Mouse (Mus musculus) midbrain, embryonic 15.5 days (tissue): ENCODE results near the gene 9930104L06Rik. TPM values are rescaled to one million over a fixed set of nuclear protein-coding genes. Genes with fewer than 3 reads are reported as not detected.
"Not testable (repeated sequence)": the region's sequence is repeated elsewhere in the genome, so short reads cannot be mapped to it uniquely, and the experiment has no call there.

ENCODE experiments used
- ATAC-seq: fragments of 200-750 bp; cut with Nextera tagmentation; replicated peaks from 2 replicates; pipeline ENCODE4 v1.8.0; 2017; ENCODE audit warnings: moderate TSS enrichment
- H3K27ac ChIP-seq: fragments of 300-500 bp; sonication (generic); 2 replicates; pipeline ENCODE4 v1.5.1; 2015; ENCODE audit warnings: mild to moderate bottlenecking, inconsistent platforms
- H3K27me3 ChIP-seq: fragments of 300-500 bp; sonication (generic); replicated peaks from 2 replicates; pipeline ENCODE4 v1.6.1; 2015; ENCODE audit warnings: inconsistent platforms
- H3K36me3 ChIP-seq: fragments of 300-500 bp; sonication (generic); replicated peaks from 2 replicates; pipeline ENCODE4 v1.6.1; 2015; ENCODE audit warnings: inconsistent platforms
- H3K4me1 ChIP-seq: fragments of 300-500 bp; sonication (generic); 2 replicates; pipeline ENCODE4 v1.6.1; 2015; ENCODE audit warnings: inconsistent platforms
- H3K4me2 ChIP-seq: fragments of 300-500 bp; sonication (generic); 2 replicates; pipeline ENCODE4 v1.6.1; 2015; ENCODE audit warnings: inconsistent platforms, mild to moderate bottlenecking, moderate library complexity
- H3K4me3 ChIP-seq: fragments of 300-500 bp; sonication (generic); 2 replicates; pipeline ENCODE4 v1.5.1; 2015; ENCODE audit warnings: mild to moderate bottlenecking, inconsistent platforms
- H3K9ac ChIP-seq: fragments of 300-500 bp; sonication (generic); 2 replicates; pipeline ENCODE4 v1.6.1; 2015; ENCODE audit warnings: mild to moderate bottlenecking, inconsistent platforms
- H3K9me3 ChIP-seq: fragments of 300-500 bp; sonication (generic); 2 replicates; pipeline ENCODE4 v1.6.1; 2016; ENCODE audit warnings: inconsistent platforms
- WGBS: fragments of 180-500 bp; shearing (Covaris S2); methylation state at CpG from one replicate; pipeline ENCODE4 v1.1.7; 2015; ENCODE audit warnings: mixed read lengths; 5-methylcytosine and 5-hydroxymethylcytosine counted together
- polyA plus RNA-seq: library from polyadenylated mRNA; unstranded; fragments of >200 nt; fragmentation: Nextera tagmentation; extraction: Ambion mirVana; gene quantifications from 2 replicates; pipeline ENCODE4 v1.2.1, GENCODE M21; 2015

9930104L06Rik gene
- polyA plus RNA-seq, 1 experiment from 2014 or later: 16.9 TPM

DNA sequence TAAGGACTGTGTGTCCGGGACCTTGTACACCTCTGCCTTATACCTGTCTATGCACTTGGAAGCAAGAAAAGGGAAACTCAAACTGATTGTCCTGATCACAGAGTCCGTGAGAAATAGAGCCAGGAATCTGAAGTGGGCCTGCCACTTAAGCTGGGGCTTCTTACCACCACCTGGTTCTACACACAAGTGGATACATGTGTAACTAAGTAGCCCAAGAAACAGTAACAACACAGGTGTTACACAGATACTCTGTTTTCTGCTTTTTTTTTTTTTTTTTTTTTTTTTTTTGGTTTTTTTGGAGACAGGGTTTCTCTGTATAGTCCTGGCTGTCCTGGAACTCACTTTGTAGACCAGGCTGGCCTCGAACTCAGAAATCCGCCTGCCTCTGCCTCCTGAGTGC is 2.4 kb downstream of the 9930104L06Rik start, which contains the start of gene Cdca8:
TSS of gene Cdca8 (minus strand) at position 101 of the 400 bp plus-strand sequence.
- H3K4me2 ChIP-seq, ATAC-seq, H3K9me3 ChIP-seq, H3K27me3 ChIP-seq, H3K9ac ChIP-seq, H3K4me3 ChIP-seq, H3K27ac ChIP-seq: not testable (repeated sequence)
- H3K36me3 ChIP-seq: peaks cover 18% of the 10 kb centered on the region; the same call in 1 of the 2 replicates
- H3K4me1 ChIP-seq: peaks cover 23% of the 10 kb centered on the region
- 95% methylated on average over 4 of the region's 4 CpGs for WGBS

DNA sequence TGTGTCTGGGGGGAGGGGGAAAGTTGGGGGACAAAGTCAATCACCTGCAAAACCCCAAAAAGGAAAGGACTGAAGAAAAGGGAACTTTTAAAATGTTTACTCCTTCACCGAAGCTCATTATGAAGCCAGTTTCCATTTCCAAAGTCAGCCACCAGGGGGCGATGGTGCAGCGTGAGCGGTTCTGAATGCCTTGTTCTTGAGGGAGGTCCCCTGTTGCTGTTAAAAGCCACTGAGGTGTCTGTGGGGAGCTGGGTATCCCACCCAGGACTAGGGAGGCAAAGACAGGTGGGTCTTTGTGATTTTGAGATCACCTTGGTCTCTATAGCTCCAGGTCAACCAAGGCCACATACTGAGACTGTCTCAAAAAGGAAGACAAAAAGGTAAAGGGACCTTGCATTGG is 6.2 kb downstream of the 9930104L06Rik start:
- no peak overlapping the region for H3K27ac ChIP-seq
- H3K36me3 ChIP-seq: peaks cover 18% of the 10 kb centered on the region; the same call in 1 of the 2 replicates
- no peaks in the 10 kb centered on the region for H3K9me3 ChIP-seq
- H3K4me2 ChIP-seq: no peak overlapping the region
- H3K4me3 ChIP-seq: no peak overlapping the region
- 6% methylated on average over 4 of the region's 4 CpGs for WGBS
- no peak overlapping the region for H3K9ac ChIP-seq
- no peak for ATAC-seq
- no peaks in the 10 kb centered on the region for H3K27me3 ChIP-seq
- H3K4me1 ChIP-seq: peaks cover 4% of the 10 kb centered on the region

DNA sequence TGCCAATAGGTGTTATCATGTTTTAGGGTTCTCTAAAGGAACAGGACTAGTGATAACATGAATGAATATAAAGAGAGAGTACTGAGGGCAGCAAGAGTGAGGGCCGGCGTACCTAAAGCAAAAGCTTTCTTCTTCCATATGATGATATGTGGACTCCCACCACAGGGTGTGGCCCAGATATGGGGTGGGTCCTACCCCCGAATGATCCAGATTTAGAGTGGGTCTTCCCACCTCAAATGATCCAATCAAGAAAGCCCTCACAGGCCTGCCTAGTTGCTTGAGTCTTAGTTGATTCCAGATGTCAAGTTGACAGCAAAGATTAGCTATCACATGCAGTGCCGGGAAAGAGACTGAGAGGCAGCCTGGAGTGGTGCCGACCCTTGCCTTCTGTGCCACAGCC is 6.9 kb downstream of the 9930104L06Rik start:
- Histone ChIP-seq H3K27me3 (no peaks in the 10 kb centered on the region), H3K27ac (no peak overlapping the region), H3K9ac (no peak overlapping the region), H3K9me3 (no peaks in the 10 kb centered on the region), H3K4me2 (no peak overlapping the region), H3K4me3 (no peak overlapping the region), H3K4me1 (no peaks in the 10 kb centered on the region), H3K36me3 (peaks cover 13% of the 10 kb centered on the region; the same call in 1 of the 2 replicates)
- ATAC-seq: no peak
- whole genome bisulfite sequencing: 82% methylated on average over 5 of the region's 5 CpGs

DNA sequence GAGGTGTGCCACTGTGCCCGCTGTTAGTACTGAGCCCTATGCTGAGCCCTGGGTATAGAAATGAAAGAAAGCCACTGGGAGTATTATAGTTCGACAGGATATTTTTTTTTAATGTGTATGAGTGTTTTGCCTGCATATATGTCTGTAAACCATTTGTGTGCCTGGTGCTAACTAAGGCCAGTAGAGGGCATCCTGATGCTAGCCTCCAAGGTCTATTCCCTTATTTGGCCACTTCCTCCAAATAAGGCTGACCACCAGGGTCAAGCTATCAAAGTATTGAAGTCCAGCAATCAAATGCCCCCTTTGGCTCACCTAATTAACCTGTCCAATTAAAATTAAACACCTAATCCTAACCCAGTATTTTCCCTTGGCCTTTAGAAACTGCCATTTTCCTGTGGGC is 8.1 kb downstream of the 9930104L06Rik start:
- Histone ChIP-seq H3K9me3 (no peaks in the 10 kb centered on the region), H3K4me1 (no peaks in the 10 kb centered on the region), H3K27me3 (no peaks in the 10 kb centered on the region), H3K27ac (no peak overlapping the region), H3K4me3 (no peak overlapping the region), H3K4me2 (no peak overlapping the region), H3K9ac (no peak overlapping the region), H3K36me3 (peaks cover 13% of the 10 kb centered on the region; the same call in 1 of the 2 replicates)
- no peak for ATAC-seq
- WGBS: 60% methylated on average over 2 of the region's 2 CpGs

DNA sequence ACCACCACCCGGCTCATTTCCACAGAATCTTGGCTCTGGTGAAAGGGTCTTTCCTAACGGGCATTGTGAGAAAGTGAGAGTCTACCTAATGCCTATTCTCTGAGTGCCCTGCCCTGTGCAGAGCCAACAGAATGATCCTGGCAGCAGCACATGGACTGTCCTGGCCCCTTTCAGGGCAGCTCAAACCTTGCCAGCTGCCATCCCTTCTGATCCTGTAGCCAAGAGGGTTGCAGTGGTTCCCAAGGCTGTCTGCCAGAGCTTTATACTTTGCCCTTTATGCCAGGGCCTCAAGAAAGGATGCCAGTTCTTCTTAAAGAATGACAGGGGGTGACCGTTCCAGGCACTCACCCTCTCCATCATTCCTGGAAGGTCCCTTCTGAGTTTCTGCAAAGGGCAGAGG is 12.6 kb downstream of the 9930104L06Rik start:
- WGBS: 79% methylated on average over 3 of the region's 3 CpGs

DNA sequence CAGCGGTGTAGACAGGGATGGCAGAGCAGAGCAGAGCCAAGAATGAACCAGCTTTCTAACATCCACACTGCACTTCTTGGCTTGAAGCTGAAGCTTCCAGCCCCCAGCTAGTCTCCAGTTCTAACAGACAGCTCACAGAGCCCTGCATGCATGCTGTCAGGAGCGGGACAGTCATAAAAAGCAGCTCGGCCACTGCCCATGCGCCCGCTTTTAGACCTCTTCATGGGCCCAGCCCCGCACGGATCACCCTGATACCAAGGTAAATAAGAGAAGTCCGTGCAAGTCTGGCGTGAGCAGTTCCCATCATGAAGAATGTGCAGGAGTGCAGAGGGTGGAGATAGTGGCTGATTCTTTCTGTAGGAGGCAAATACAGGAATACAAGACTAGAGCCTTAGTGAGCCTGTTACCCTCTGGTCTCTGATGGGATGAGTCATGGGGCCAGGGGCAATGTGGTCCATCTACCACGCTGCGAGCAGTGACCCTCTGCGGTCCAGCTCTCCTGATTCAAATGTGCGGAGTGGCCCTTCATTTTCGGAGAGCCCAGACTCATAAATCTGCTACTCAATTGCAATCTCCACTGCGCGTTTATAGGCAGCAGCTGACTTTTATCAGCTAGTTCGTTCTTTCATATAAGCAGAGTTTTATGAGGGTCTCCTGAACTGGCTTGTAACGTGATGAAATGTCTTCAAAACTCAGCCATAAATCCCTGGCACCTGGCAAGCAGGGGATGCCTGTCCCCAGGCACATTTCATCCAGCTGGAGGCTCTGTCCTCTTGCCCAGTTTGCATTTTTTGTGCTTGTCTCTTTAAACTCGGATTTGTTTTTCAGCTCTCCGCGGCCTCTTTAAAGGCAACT is 13.6 kb downstream of the 9930104L06Rik start:
- Histone ChIP-seq H3K36me3 (no peaks in the 10 kb centered on the region), H3K4me1 (no peaks in the 10 kb centered on the region), H3K4me2 (no peak overlapping the region), H3K4me3 (no peak overlapping the region), H3K9me3 (no peaks in the 10 kb centered on the region), H3K9ac (no peak overlapping the region), H3K27ac (no peak overlapping the region), H3K27me3 (no peaks in the 10 kb centered on the region)
- ATAC-seq: no peak
- WGBS: 89% methylated on average over 21 of the region's 21 CpGs

More for the DNA sequence above, 12.6 kb downstream of the 9930104L06Rik start:
- Histone ChIP-seq H3K4me2 (no peak overlapping the region), H3K4me1 (no peaks in the 10 kb centered on the region), H3K27me3 (no peaks in the 10 kb centered on the region), H3K36me3 (no peaks in the 10 kb centered on the region), H3K4me3 (no peak overlapping the region), H3K9me3 (no peaks in the 10 kb centered on the region), H3K27ac (no peak overlapping the region), H3K9ac (no peak overlapping the region)
- no peak for ATAC-seq

DNA sequence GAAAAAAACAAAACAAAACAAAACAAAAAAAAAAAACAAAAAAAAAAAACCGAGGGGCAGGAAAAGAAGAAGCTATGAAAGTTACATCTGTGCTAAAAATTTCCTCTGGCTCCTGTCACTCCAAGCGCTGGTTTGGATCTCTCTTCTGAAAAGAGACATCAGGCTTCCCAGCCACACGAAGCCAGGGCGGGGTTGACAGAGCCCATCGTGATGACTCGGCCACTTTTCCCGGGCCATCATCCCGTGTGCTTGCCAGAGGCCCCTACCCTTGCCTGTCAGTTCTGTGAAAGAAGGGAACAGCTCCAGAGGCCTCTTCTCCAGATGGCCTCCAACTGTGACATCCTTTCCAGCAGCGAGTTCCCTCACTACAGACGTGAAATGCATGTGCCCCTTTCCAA is 14.2 kb downstream of the 9930104L06Rik start:
- WGBS: 50% methylated on average over 10 of the region's 10 CpGs
- Histone ChIP-seq H3K4me1 (no peaks in the 10 kb centered on the region), H3K27me3 (no peaks in the 10 kb centered on the region), H3K36me3 (no peaks in the 10 kb centered on the region), H3K9ac (no peak overlapping the region), H3K4me2 (no peak overlapping the region), H3K4me3 (no peak overlapping the region), H3K27ac (no peak overlapping the region), H3K9me3 (no peaks in the 10 kb centered on the region)
- ATAC-seq: no peak

DNA sequence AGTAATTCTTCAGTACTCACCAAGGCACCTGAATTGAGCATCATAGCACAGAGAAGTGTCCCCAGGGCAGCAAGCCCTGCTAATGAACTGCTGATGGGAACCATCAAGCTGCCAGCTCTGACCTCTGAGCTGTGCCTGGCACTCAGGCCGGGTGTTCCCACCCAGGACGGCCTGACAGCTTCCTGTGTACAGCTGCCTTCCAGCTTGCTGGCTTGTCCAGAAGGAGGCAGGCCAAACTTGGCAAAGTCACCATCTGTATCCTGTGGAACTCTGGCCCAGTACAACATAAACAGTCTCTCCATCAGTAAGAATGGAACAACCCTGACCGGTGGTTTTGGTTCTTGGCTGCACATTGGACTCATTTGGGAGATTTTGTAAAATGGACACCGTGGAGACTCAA is 16.7 kb downstream of the 9930104L06Rik start:
- Histone ChIP-seq H3K27ac (no peak overlapping the region), H3K4me2 (no peak overlapping the region), H3K4me1 (no peaks in the 10 kb centered on the region), H3K36me3 (no peaks in the 10 kb centered on the region), H3K9ac (no peak overlapping the region), H3K27me3 (no peaks in the 10 kb centered on the region), H3K9me3 (no peaks in the 10 kb centered on the region), H3K4me3 (no peak overlapping the region)
- no peak for ATAC-seq
- 76% methylated on average over 4 of the region's 4 CpGs for WGBS

DNA sequence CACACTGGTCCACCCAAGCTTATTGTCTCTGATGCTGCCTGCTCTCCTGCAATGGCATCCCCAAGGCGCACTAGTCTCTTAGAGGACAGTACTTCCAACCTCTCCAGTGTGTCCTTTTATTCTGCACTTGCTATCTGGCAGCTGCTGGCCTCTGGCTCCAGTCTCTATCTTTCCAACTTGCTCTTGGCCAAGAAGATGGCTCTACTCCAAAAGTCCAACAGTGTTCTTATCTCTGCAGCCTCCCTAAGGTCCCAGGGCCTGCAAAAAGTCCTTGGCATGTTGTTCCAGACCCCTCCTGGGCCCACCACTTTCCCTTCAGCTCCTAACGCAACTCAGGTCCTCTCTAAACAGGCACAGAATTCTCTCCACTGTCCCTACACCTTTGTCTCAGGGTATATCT is 20.4 kb downstream of the 9930104L06Rik start:
- Histone ChIP-seq H3K36me3 (no peaks in the 10 kb centered on the region), H3K4me3 (no peak overlapping the region), H3K27ac (no peak overlapping the region), H3K9ac (no peak overlapping the region), H3K9me3 (no peaks in the 10 kb centered on the region), H3K4me1 (no peaks in the 10 kb centered on the region), H3K4me2 (no peak overlapping the region), H3K27me3 (no peaks in the 10 kb centered on the region)
- ATAC-seq: no peak
- WGBS: 78% methylated on average over 2 of the region's 2 CpGs

DNA sequence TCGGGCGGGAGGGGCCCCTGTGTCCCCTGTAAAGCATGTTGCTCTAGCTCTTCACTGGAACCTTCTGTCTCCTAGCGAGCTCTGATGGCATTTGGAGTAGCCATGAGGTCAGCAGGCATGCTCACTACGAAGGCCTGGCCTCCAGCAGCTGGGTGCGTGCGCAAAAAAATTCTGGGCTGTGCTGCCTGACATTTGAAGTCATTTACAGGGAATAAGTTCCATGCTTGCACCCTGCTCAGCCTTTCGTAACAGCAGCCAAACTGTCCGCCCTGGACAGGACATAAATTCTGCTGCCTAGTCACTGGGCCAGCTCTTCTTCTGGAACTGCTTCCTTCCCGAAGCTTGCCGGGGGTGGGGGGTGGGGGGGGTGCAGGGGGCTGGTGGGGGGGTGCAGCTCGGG is 22.2 kb downstream of the 9930104L06Rik start:
- no peak overlapping the region for H3K27ac ChIP-seq
- no peaks in the 10 kb centered on the region for H3K9me3 ChIP-seq
- H3K4me1 ChIP-seq: no peaks in the 10 kb centered on the region
- no peak overlapping the region for H3K4me2 ChIP-seq
- ATAC-seq: no peak
- H3K27me3 ChIP-seq: no peaks in the 10 kb centered on the region
- no peak overlapping the region for H3K4me3 ChIP-seq
- WGBS: 66% methylated on average over 11 of the region's 11 CpGs
- no peak overlapping the region for H3K9ac ChIP-seq
- H3K36me3 ChIP-seq: no peaks in the 10 kb centered on the region

DNA sequence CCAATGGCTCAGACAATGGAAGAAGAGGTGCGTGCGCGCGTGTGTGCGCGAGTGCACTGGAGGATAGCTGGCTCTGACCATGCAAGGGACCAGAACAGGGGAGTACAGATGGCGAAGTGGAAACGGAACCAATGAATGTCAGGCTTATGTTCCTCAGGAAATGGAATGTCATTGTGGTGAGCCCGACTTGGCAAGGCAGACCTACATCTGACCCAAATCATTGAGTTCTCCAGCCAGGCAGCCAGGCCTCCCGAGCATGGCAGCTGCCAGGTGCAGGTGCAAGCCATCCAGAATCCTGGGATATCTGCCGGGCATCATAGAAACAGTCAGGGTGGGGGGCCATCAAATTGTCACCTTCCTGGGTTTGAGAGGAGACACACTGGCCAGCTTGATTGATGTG is 24.1 kb downstream of the 9930104L06Rik start:
- Histone ChIP-seq H3K9ac (no peak overlapping the region), H3K4me1 (peaks cover 6% of the 10 kb centered on the region; the same call in 1 of the 2 replicates), H3K27ac (no peak overlapping the region), H3K4me2 (no peak overlapping the region), H3K9me3 (no peaks in the 10 kb centered on the region), H3K4me3 (no peak overlapping the region), H3K27me3 (no peaks in the 10 kb centered on the region), H3K36me3 (no peaks in the 10 kb centered on the region)
- no peak for ATAC-seq
- 91% methylated on average over 11 of the region's 11 CpGs for WGBS

DNA sequence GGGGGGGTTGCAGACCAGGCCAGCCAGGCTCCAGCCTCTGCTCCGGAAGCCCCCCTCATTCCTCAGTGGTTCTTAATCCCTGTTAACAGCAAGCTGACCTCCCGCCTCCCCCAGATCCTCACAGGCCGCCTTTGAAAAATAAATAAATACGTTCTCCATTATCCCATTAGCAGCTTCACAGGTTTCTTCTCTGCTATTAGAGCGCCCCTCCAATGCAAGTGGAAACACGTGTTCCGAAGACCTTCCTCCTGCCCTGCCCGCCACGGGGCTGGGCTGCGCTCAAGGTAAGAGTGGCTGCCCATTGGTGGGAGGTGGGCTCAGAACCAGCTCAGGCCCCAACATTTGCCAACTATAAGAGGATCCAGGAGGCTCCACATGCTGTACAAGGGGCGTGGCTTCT is 25.7 kb downstream of the 9930104L06Rik start:
- no peak overlapping the region for H3K4me2 ChIP-seq
- H3K36me3 ChIP-seq: no peaks in the 10 kb centered on the region
- H3K4me1 ChIP-seq: peaks cover 6% of the 10 kb centered on the region; the same call in 1 of the 2 replicates
- no peaks in the 10 kb centered on the region for H3K9me3 ChIP-seq
- ATAC-seq: no peak
- no peaks in the 10 kb centered on the region for H3K27me3 ChIP-seq
- H3K9ac ChIP-seq: no peak overlapping the region
- H3K27ac ChIP-seq: no peak overlapping the region
- WGBS: 59% methylated on average over 11 of the region's 11 CpGs
- no peak overlapping the region for H3K4me3 ChIP-seq
